Mouse (Mus musculus) C2C12 (cell line): ENCODE results near the gene Tmsb10. TPM values are rescaled to one million over a fixed set of nuclear protein-coding genes. Genes with fewer than 3 reads are reported as not detected.

Experiments
- H3K27me3 ChIP-seq: one replicate; pipeline ENCODE4 v1.6.1; 2011; ENCODE audit not compliant: control insufficient read depth, insufficient read depth, insufficient read length
- H3K36me3 ChIP-seq: one replicate; pipeline ENCODE4 v1.6.1; 2011; ENCODE audit not compliant: control insufficient read depth, insufficient read depth
- H3K4me3 ChIP-seq: one replicate; pipeline ENCODE4 v1.5.1; 2011; ENCODE audit warnings: mild to moderate bottlenecking, control low read depth; ENCODE audit not compliant: poor library complexity, insufficient read depth, severe bottlenecking
- H3K79me2 ChIP-seq: one replicate; pipeline ENCODE4 v1.6.1; 2011; ENCODE audit not compliant: control insufficient read depth, insufficient read depth
- H3K79me3 ChIP-seq: one replicate; pipeline ENCODE4 v1.6.1; 2011; ENCODE audit warnings: low read depth, control low read depth
- H3ac ChIP-seq: one replicate; pipeline ENCODE3; 2011; ENCODE audit warnings: low read depth; ENCODE audit not compliant: control insufficient read depth, insufficient read length
- CEBPB ChIP-seq: IDR thresholded peaks from one replicate; pipeline ENCODE4 v1.6.1; 2011; ENCODE audit warnings: low read depth, mild to moderate bottlenecking, control low read depth, moderate library complexity
- CTCF ChIP-seq: IDR thresholded peaks from one replicate; pipeline ENCODE4 v1.5.1; 2011; ENCODE audit not compliant: control insufficient read depth, insufficient read depth, insufficient read length
- FOSL1 ChIP-seq: IDR thresholded peaks from one replicate; pipeline ENCODE4 v1.8.0; 2011; ENCODE audit warnings: mild to moderate bottlenecking, low read length; ENCODE audit not compliant: poor library complexity, insufficient read depth, severe bottlenecking
- MAX ChIP-seq: IDR thresholded peaks from one replicate; pipeline ENCODE4 v1.6.1; 2011; ENCODE audit warnings: mild to moderate bottlenecking, control low read depth
- MYOD1 ChIP-seq: IDR thresholded peaks from one replicate; pipeline ENCODE4 v1.6.1; 2011; ENCODE audit warnings: low read depth; ENCODE audit not compliant: control insufficient read depth, insufficient read length
- MYOG ChIP-seq: IDR thresholded peaks from one replicate; pipeline ENCODE4 v1.6.1; 2011; ENCODE audit not compliant: control insufficient read depth, insufficient read length; ENCODE audit errors: extremely low read depth
- USF1 ChIP-seq: IDR thresholded peaks from one replicate; pipeline ENCODE4 v1.6.1; 2011; ENCODE audit warnings: low read depth, mild to moderate bottlenecking, control low read depth, moderate library complexity
- polyA plus RNA-seq: library from polyadenylated mRNA; unstranded; fragments of >200 nt; fragmentation: generic; extraction: Trizol; gene quantifications from one replicate; pipeline ENCODE4 v1.2.1, GENCODE M21; 2012; ENCODE audit warnings: missing spikeins

Tmsb10 gene
- polyA plus RNA-seq, 1 experiment: 3,526 TPM

DNA sequence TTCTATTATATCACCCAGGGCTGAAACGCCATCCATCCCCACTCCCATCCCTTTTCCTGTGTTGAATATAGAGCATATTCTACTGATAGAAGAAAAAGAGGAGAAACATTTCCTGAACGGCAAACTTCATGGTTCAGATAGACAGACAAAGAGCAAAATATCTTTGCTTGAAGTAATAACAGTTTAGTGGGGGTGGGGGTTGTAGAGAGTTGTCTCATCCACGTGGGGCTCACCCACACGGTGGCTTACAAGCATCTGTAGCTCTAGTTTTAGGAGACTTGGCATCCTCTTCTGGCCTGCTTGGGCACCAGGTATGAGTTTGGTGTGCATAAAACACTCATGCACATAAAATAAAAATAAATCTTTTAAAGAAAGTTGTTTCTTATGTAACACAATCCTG is 627 bp upstream of the Tmsb10 start:
- H3K79me2 ChIP-seq: peaks cover 25% of the 10 kb centered on the region
- H3K4me3 ChIP-seq: peak overlapping the region; percentile 74
- H3K79me3 ChIP-seq: peaks cover 6% of the 10 kb centered on the region
- no peak overlapping the region for H3ac ChIP-seq
- H3K27me3 ChIP-seq: no peaks in the 10 kb centered on the region
- peaks cover 7% of the 10 kb centered on the region for H3K36me3 ChIP-seq
- TF ChIP-seq USF1 (no peak), CEBPB (no peak), MAX (no peak), MYOG (no peak), CTCF (no peak), MYOD1 (no peak), FOSL1 (no peak)

DNA sequence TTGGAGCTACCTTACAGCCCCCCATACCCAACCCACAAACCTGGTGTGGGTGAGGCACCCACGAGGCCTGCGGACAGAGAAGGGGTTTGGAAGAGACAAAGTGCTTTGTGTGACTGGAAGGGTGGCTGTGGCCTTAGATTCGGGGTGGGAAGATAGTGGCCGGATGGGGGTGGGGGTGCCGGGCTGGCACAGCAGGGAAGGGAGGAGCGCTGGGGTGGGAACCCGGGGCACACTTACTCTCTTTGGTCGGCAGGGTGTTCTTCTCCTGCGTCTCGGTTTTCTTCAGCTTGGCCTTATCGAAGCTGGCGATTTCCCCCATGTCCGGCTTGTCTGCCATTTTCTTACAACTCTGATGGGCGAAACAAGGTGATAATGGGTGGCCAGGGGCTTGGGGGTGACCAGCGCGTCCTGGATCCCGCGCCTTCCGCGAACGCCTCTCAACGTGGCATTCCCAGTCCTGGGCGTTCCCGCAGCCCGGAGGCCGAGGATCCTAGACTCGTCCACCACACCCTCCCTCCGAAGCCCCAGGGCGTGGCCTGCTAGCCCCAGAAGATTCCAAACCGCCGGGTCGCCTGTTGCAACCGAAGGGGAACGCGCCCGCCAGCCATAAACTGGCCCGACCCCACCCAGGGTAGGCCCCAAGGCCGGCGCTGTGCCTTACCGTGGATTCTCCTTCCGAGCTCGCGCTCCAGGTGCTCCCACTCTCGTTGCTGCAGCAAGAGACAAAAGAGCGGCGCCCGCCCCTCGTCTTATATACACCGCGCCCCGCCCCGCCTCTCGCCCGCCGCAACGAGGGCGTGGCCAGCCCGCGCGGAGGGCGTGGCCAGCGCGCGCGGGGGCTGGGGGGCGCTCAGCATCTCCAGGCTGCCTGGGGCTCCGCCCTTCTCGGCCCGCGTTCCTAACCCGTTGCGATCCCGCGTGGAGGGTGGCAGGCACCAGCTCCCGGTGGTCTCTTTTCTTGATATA is 589 bp downstream of the Tmsb10 start:
- Histone ChIP-seq H3ac (peak overlapping the region; percentile 90), H3K79me3 (peaks cover 6% of the 10 kb centered on the region), H3K4me3 (peak overlapping the region; percentile 74), H3K27me3 (no peaks in the 10 kb centered on the region), H3K79me2 (peaks cover 25% of the 10 kb centered on the region), H3K36me3 (peaks cover 7% of the 10 kb centered on the region)
- TF ChIP-seq MYOD1: no peak
- TF ChIP-seq MAX: peak; percentile 51

DNA sequence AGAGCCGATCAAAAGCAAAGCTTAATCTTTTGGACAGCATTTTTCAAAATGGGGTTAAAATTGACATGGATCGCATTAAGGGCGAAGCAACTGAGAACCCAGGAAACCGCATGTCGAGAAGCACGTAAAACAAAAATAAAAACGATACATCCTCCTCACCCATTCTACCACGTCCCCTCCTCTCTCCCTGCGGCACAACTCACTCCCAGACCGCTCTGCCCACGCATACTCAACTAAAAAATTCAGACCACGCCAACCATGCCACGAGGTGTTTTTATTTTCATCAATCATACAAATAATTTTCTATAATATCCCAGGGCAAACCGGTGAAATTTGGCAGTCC is 1.5 kb downstream of the Tmsb10 start:
- Histone ChIP-seq H3ac (peak overlapping the region; percentile 86), H3K79me2 (peaks cover 25% of the 10 kb centered on the region), H3K4me3 (peak overlapping the region; percentile 74), H3K27me3 (no peaks in the 10 kb centered on the region), H3K36me3 (peaks cover 7% of the 10 kb centered on the region), H3K79me3 (peaks cover 6% of the 10 kb centered on the region)
- TF ChIP-seq USF1: no peak
- no peak for TF ChIP-seq CTCF
- no peak for TF ChIP-seq CEBPB
- no peak for TF ChIP-seq MAX
- TF ChIP-seq MYOG: no peak
- no peak for TF ChIP-seq FOSL1
- TF ChIP-seq MYOD1: no peak

GRCm38 (mm10) chr6:72956199-72957092 is 2.1 kb downstream of the Tmsb10 start:
- H3ac ChIP-seq: peak overlapping the region; percentile 86
- peak overlapping the region; percentile 74 for H3K4me3 ChIP-seq
- no peaks in the 10 kb centered on the region for H3K27me3 ChIP-seq
- peaks cover 7% of the 10 kb centered on the region for H3K36me3 ChIP-seq
- TF ChIP-seq CEBPB (no peak), USF1 (no peak), MAX (no peak), MYOG (no peak)
- H3K79me3 ChIP-seq: peaks cover 6% of the 10 kb centered on the region
- peaks cover 25% of the 10 kb centered on the region for H3K79me2 ChIP-seq

- Histone ChIP-seq H3K79me3 (peaks cover 6% of the 10 kb centered on the region), H3K79me2 (peaks cover 25% of the 10 kb centered on the region), H3K27me3 (no peaks in the 10 kb centered on the region), H3ac (no peak overlapping the region), H3K36me3 (peaks cover 7% of the 10 kb centered on the region), H3K4me3 (peak overlapping the region; percentile 7)
- no peak for TF ChIP-seq CEBPB
- no peak for TF ChIP-seq MAX
- no peak for TF ChIP-seq MYOG
- TF ChIP-seq FOSL1: no peak
- TF ChIP-seq USF1: no peak
- no peak for TF ChIP-seq CTCF
- TF ChIP-seq MYOD1: no peak
Measured at GRCm38 (mm10) chr6:72955517-72956198, 2.9 kb downstream of the Tmsb10 start.
